Comparison of ENCODE assay signal across 14 mouse cellular contexts in the genomic region with DNA sequence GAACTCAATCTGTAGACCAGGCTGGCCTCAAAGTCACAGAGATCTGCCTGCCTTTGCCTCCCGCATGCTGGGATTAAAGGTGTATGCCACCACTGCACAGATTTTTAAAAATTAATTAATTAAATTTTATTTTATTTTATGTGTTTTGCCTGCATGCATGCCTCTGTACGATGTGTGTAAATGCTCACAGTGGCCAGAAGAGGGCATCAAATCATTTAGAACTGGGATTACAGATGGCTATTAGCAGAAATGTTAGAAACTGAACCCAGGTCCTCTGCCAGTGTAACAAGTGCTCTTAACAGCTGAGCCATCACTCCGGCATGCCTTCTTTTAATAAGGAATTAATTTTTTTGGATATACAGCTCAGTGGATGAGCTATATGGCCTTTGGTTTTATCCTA. TPM values are rescaled to one million over a fixed set of nuclear protein-coding genes. Genes with fewer than 3 reads are reported as not detected.
DNase-seq lines count a peak whose midpoint lies in the region; ATAC-seq and TF ChIP-seq lines count a peak whose summit lies in the region.
"Had no signal": no experiment of that assay in that cellular context is flagged by ENCODE, and none has a peak within 500 bp of the region (broad histone marks: within the 10 kb centered on the region; RNA-seq: fewer than 3 reads in every experiment).

No protein-coding gene starts in this region.

- no peaks in the 10 kb centered on the region for H3K4me1 ChIP-seq in hindbrain, postnatal 0 days (ENCODE audit: insufficient read depth, low read length)
- H3K4me1 ChIP-seq in hindbrain, embryonic 13.5 days (replicated peaks), result no peaks in the 10 kb centered on the region
- H3K4me1 ChIP-seq in midbrain, embryonic 14.5 days (ENCODE audit: control insufficient read depth, insufficient read depth, low read length), result no peaks in the 10 kb centered on the region
- no peaks in the 10 kb centered on the region for H3K4me1 ChIP-seq in midbrain, embryonic 10.5 days
- H3K4me1 ChIP-seq: megakaryocyte, embryonic 14.5 days had no signal

- H3K4me3 ChIP-seq in hindbrain, postnatal 0 days (ENCODE audit: low read length), result no peak overlapping the region
- H3K4me3 ChIP-seq in hindbrain, embryonic 13.5 days, result no peak overlapping the region
- H3K4me3 ChIP-seq in midbrain, embryonic 14.5 days (replicated peaks; ENCODE audit: low read depth, low read length), result no peak overlapping the region
- no peak overlapping the region for H3K4me3 ChIP-seq in midbrain, embryonic 10.5 days
- H3K4me3 ChIP-seq: forebrain, embryonic 10.5 days; megakaryocyte, embryonic 14.5 days had no signal

- no peaks in the 10 kb centered on the region for H3K36me3 ChIP-seq in hindbrain, postnatal 0 days (ENCODE audit: insufficient read depth, low read length)
- no peaks in the 10 kb centered on the region for H3K36me3 ChIP-seq in hindbrain, embryonic 13.5 days
- no peaks in the 10 kb centered on the region for H3K36me3 ChIP-seq in midbrain, embryonic 14.5 days (ENCODE audit: control insufficient read depth, insufficient read depth, low read length)
- H3K36me3 ChIP-seq in midbrain, embryonic 10.5 days, result no peaks in the 10 kb centered on the region
- H3K36me3 ChIP-seq: forebrain, embryonic 10.5 days had no signal

- no peak overlapping the region for H3K27ac ChIP-seq in hindbrain, postnatal 0 days
- H3K27ac ChIP-seq in hindbrain, embryonic 13.5 days, result no peak overlapping the region
- H3K27ac ChIP-seq in midbrain, embryonic 14.5 days (replicated peaks; ENCODE audit: low read depth, low read length), result no peak overlapping the region
- no peak overlapping the region for H3K27ac ChIP-seq in midbrain, embryonic 10.5 days (replicated peaks)
- H3K27ac ChIP-seq: forebrain, embryonic 10.5 days had no signal

- ATAC-seq in hindbrain, postnatal 0 days, result no peak
- no peak for ATAC-seq in hindbrain, embryonic 13.5 days (ENCODE audit: low FRiP score)
- no peak for ATAC-seq in midbrain, embryonic 14.5 days (ENCODE audit: low FRiP score, low TSS enrichment)

- 79% methylated on average over 3 of the region's 3 CpGs for WGBS in hindbrain, postnatal 0 days
- 73% methylated on average over 3 of the region's 3 CpGs for WGBS in hindbrain, embryonic 13.5 days
- 75% methylated on average over 3 of the region's 3 CpGs for WGBS in midbrain, embryonic 14.5 days
- WGBS in midbrain, embryonic 10.5 days, result 73% methylated on average over 3 of the region's 3 CpGs

- H3K4me2 ChIP-seq in hindbrain, postnatal 0 days (ENCODE audit: low read depth, low read length), result no peak overlapping the region
- H3K4me2 ChIP-seq in hindbrain, embryonic 13.5 days, result no peak overlapping the region
- H3K4me2 ChIP-seq in midbrain, embryonic 14.5 days (ENCODE audit: low read length), result no peak overlapping the region

- DNase-seq in hindbrain, postnatal 0 days (ENCODE audit: low spot score), result peak; percentile 14
- peak; percentile 4 for DNase-seq in midbrain, embryonic 14.5 days
- DNase-seq in midbrain, embryonic 10.5 days (ENCODE audit: low spot score), result no peak
- DNase-seq in NIH3T3 (ENCODE audit: low read depth), result peak; percentile 34
- peak; percentile 16 for DNase-seq in retina, postnatal 1 day
- no peak for DNase-seq in frontal cortex, postnatal 14 days (ENCODE audit: low spot score in 2 of 2)
- DNase-seq: gastrocnemius, postnatal 25 days; kidney, adult 11 months had no signal

- H3K9me3 ChIP-seq in hindbrain, postnatal 0 days (ENCODE audit: low read length), result 0 out of 2 replicates have a peak, but pooled peaks cover 2% of the 10 kb centered on the region
- peaks cover 6% of the 10 kb centered on the region; the same call in 1 of the 2 replicates for H3K9me3 ChIP-seq in hindbrain, embryonic 13.5 days
- 0 out of 2 replicates have a peak, but pooled peaks cover 4% of the 10 kb centered on the region for H3K9me3 ChIP-seq in midbrain, embryonic 14.5 days (ENCODE audit: control insufficient read depth, low read length)
- H3K9me3 ChIP-seq in midbrain, embryonic 10.5 days (replicated peaks), result peaks cover 5% of the 10 kb centered on the region

- peak; percentile 38 for TF ChIP-seq CTCF in hindbrain, postnatal 0 days (IDR thresholded peaks at IDR 0.05; ENCODE audit: low read depth)

- H3K9ac ChIP-seq in hindbrain, postnatal 0 days (replicated peaks; ENCODE audit: low read length), result no peak overlapping the region
- H3K9ac ChIP-seq in hindbrain, embryonic 13.5 days, result no peak overlapping the region
- H3K9ac ChIP-seq in midbrain, embryonic 14.5 days (replicated peaks; ENCODE audit: low read length), result no peak overlapping the region

- no peaks in the 10 kb centered on the region for H3K27me3 ChIP-seq in hindbrain, postnatal 0 days (ENCODE audit: insufficient read depth, low read length)
- no peaks in the 10 kb centered on the region for H3K27me3 ChIP-seq in hindbrain, embryonic 13.5 days
- no peaks in the 10 kb centered on the region for H3K27me3 ChIP-seq in midbrain, embryonic 14.5 days (ENCODE audit: control insufficient read depth, insufficient read depth, low read length)
- H3K27me3 ChIP-seq in midbrain, embryonic 10.5 days (ENCODE audit: low read depth, poor library complexity, severe bottlenecking), result no peaks in the 10 kb centered on the region

RNA-seq across cellular contexts. Expression of a gene that starts 43.6 kb away (rescaled TPM):
- total RNA-seq in hindbrain, postnatal 0 days (2014; rRNA removed), result 9.5 and 11.9 TPM in 2 replicates
- 4.8 and 5.5 TPM in 2 replicates for polyA plus RNA-seq in hindbrain, postnatal 0 days (2015; fragmentation: Nextera tagmentation; extraction: Ambion mirVana)
- 1.8 and 2.0 TPM in 2 replicates for polyA plus RNA-seq in hindbrain, embryonic 13.5 days (2015; fragmentation: Nextera tagmentation; extraction: Ambion mirVana)
- polyA plus RNA-seq in midbrain, embryonic 14.5 days (2014; fragmentation: Nextera tagmentation; extraction: Ambion mirVana), result 0.78 and 1.3 TPM in 2 replicates
- 1.8 and 1.9 TPM in 2 replicates for polyA plus RNA-seq in midbrain, embryonic 10.5 days (2016; fragmentation: Nextera tagmentation; extraction: Ambion mirVana)
- total RNA-seq: common myeloid progenitor, adult 5-6 weeks; gastrocnemius, postnatal 25 days had no signal
- polyA plus RNA-seq: heart, embryonic 16.5 days; stomach, embryonic 14.5 days had no signal

RNA-seq across cellular contexts. Expression of a gene that starts 59.1 kb away (rescaled TPM):
- total RNA-seq in hindbrain, postnatal 0 days (2014; rRNA removed), result 29.2 and 34.0 TPM in 2 replicates
- 42.1 and 44.4 TPM in 2 replicates for polyA plus RNA-seq in hindbrain, postnatal 0 days (2015; fragmentation: Nextera tagmentation; extraction: Ambion mirVana)
- 43.7 and 46.1 TPM in 2 replicates for polyA plus RNA-seq in hindbrain, embryonic 13.5 days (2015; fragmentation: Nextera tagmentation; extraction: Ambion mirVana)
- polyA plus RNA-seq in midbrain, embryonic 14.5 days (2014; fragmentation: Nextera tagmentation; extraction: Ambion mirVana), result 67.6 and 81.3 TPM in 2 replicates
- 49.4 and 52.8 TPM in 2 replicates for polyA plus RNA-seq in midbrain, embryonic 10.5 days (2016; fragmentation: Nextera tagmentation; extraction: Ambion mirVana)

Comparison
In these comparisons a context has a peak if more than half of its experiments do, and no peak if none do; other contexts are left out.
1. DNase-seq: peak in hindbrain, postnatal 0 days (single experiment), midbrain, embryonic 14.5 days (single experiment), NIH3T3 (single experiment) and retina, postnatal 1 day (single experiment); none in midbrain, embryonic 10.5 days (single experiment) and frontal cortex, postnatal 14 days (0 of 2).